Mouse (Mus musculus): ENCODE measurements around the gene Myo16.

- TF ChIP-seq POLR2A (IDR thresholded peaks at IDR 0.05; ENCODE audit: low read depth, low read length) (no peak), CTCF (IDR thresholded peaks at IDR 0.05; ENCODE audit: extremely low read depth, insufficient read length, insufficient replicate concordance, low read depth, low read length) (no peak)
Observed at GRCm38 (mm10) chr8:10174201-10174840, 20.6 kb downstream of the Myo16 start.

Measured in small intestine, adult 2 months (tissue).